16 mouse cellular contexts compared by ENCODE assay signal in the genomic region with DNA sequence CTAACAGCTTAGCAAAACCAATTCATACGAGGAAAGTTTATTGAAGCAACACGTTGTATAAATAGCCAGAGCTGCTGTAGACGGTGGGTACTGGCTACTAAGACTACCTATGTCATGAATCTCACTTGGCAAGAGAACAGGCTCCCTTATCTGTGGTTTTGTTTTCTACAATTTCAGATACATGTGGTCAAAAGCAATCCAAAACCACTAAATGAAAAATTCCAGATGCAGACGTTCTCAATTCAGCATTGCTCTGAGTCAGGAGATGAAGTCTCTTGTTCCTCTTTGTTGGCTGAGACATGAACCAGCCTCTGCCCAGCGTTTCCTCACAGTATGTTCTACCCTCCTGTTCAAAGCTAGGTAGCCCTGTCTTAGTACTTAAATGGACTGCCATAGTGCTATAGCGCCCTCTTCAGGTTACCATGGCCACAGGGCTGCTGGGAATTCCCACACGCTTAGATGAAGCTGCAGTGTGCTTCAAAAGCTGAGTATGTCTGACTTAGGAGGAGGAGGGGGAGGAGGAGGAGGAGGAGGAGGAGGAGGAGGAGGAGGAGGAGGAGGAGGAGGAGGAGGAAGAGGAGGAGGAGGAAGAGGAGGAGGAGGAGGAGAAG.
DNase-seq lines count a peak whose midpoint lies in the region; ATAC-seq and TF ChIP-seq lines count a peak whose summit lies in the region.
"Had no signal": no experiment of that assay in that cellular context is flagged by ENCODE, and none has a peak within 500 bp of the region (broad histone marks: within the 10 kb centered on the region; RNA-seq: fewer than 3 reads in every experiment).

No protein-coding gene starts in this region.

- 0 out of 2 replicates have a peak, but pooled peaks cover 5% of the 10 kb centered on the region for H3K4me1 ChIP-seq in heart, postnatal 0 days (ENCODE audit: control insufficient read depth, insufficient read depth)
- no peaks in the 10 kb centered on the region for H3K4me1 ChIP-seq in lung, embryonic 14.5 days (ENCODE audit: insufficient read depth)
- 0 out of 4 replicates have a peak, but pooled peaks cover 0 to 4% of the 10 kb centered on the region in 2 experiments for H3K4me1 ChIP-seq in CH12.LX (ENCODE audit: control insufficient read depth in 1 of 2, insufficient read depth in 2 of 2)
- H3K4me1 ChIP-seq: hindbrain, embryonic 15.5 days had no signal

- no peak overlapping the region for H3K27ac ChIP-seq in heart, postnatal 0 days (ENCODE audit: low read depth)
- H3K27ac ChIP-seq in lung, embryonic 14.5 days (ENCODE audit: low read depth) = no peak overlapping the region
- no peak overlapping the region for H3K27ac ChIP-seq in CH12.LX (ENCODE audit: insufficient read depth, low read depth)
- H3K27ac ChIP-seq: forebrain, embryonic 10.5 days; hindbrain, embryonic 15.5 days had no signal

- dilution Hi-C loops in CH12.LX (cut with MboI; ENCODE audit: extremely low pct_ligation_motif_present, extremely low pct_unique_long_range_greater_than_20kb, low sequenced_read_pairs) = no loop called here

- DNase-seq in heart, postnatal 0 days (ENCODE audit: low spot score) = no peak
- no peak for DNase-seq in heart, postnatal 25 days (ENCODE audit: low spot score)
- DNase-seq in lung, embryonic 14.5 days = peak; percentile 32
- no peak for DNase-seq in lung, postnatal 14 days
- peak; percentile 24 for DNase-seq in CH12.LX (ENCODE audit: extremely low read depth)
- DNase-seq in ZHBTc4 (ENCODE audit: low read depth, low spot score) = peak; percentile 44
- DNase-seq in spleen, adult 18-20 months = no peak
- DNase-seq in natural killer cell, adult 2 months (ENCODE audit: low spot score in 2 of 2) = no peak
- DNase-seq: cerebellum, adult 8-10 months; kidney, postnatal 14 days; layer of hippocampus, postnatal 36 days; left cerebral cortex, postnatal 4 days; lung, adult 18-20 months had no signal

- peak; percentile 36 for TF ChIP-seq RAD21 in CH12.LX (IDR thresholded peaks at IDR 0.05; ENCODE audit: low read depth, low read length)

- no peaks in the 10 kb centered on the region for H3K9me3 ChIP-seq in heart, postnatal 0 days (replicated peaks; ENCODE audit: control insufficient read depth, low read length)
- H3K9me3 ChIP-seq in lung, embryonic 14.5 days (ENCODE audit: low read depth, low read length) = no peaks in the 10 kb centered on the region
- H3K9me3 ChIP-seq in CH12.LX (replicated peaks; ENCODE audit: low read length) = no peaks in the 10 kb centered on the region
- H3K9me3 ChIP-seq: forebrain, embryonic 10.5 days; hindbrain, embryonic 15.5 days had no signal

- no peaks in the 10 kb centered on the region for H3K36me3 ChIP-seq in heart, postnatal 0 days (replicated peaks; ENCODE audit: control insufficient read depth, insufficient read depth, low read length)
- no peaks in the 10 kb centered on the region for H3K36me3 ChIP-seq in lung, embryonic 14.5 days (ENCODE audit: insufficient read depth)
- H3K36me3 ChIP-seq in CH12.LX (replicated peaks in 1 of 2; ENCODE audit: control insufficient read depth in 1 of 2, insufficient read depth in 1 of 2, low read length in 1 of 2) = no peaks in the 10 kb centered on the region
- H3K36me3 ChIP-seq: forebrain, embryonic 10.5 days; G1E; hindbrain, embryonic 15.5 days had no signal

- H3K9ac ChIP-seq in heart, postnatal 0 days (replicated peaks; ENCODE audit: low read depth, low read length) = no peak overlapping the region
- no peak overlapping the region for H3K9ac ChIP-seq in lung, embryonic 14.5 days
- no peak overlapping the region for H3K9ac ChIP-seq in CH12.LX (ENCODE audit: insufficient read depth, low read depth)
- H3K9ac ChIP-seq: hindbrain, embryonic 15.5 days had no signal

- TF ChIP-seq EP300 in heart, postnatal 0 days (IDR thresholded peaks at IDR 0.05; ENCODE audit: low read depth) = no peak
- TF ChIP-seq EP300 in CH12.LX (IDR thresholded peaks at IDR 0.05; ENCODE audit: low read length) = no peak

- TF ChIP-seq CTCF in heart, postnatal 0 days (IDR thresholded peaks at IDR 0.05; ENCODE audit: low read depth) = peak; percentile 36
- TF ChIP-seq CTCF in lung, embryonic 14.5 days (IDR thresholded peaks at IDR 0.05; ENCODE audit: low read depth) = peak; percentile 31
- peak in 1 of 2 experiments; percentile 47; a peak in 2 of 4 replicates for TF ChIP-seq CTCF in CH12.LX (conservative IDR thresholded peaks at IDR 0.05 in 1 of 2, IDR thresholded peaks at IDR 0.05 in 1 of 2; ENCODE audit: low read depth in 2 of 2, low read length in 2 of 2)

- no peak overlapping the region for H3K4me3 ChIP-seq in heart, postnatal 0 days (ENCODE audit: low read depth, low read length)
- no peak overlapping the region for H3K4me3 ChIP-seq in lung, embryonic 14.5 days (ENCODE audit: low read depth, low read length)
- H3K4me3 ChIP-seq in CH12.LX (replicated peaks in 1 of 3; ENCODE audit: low read depth in 2 of 3, low read length in 2 of 3, poor library complexity in 1 of 3) = no peak overlapping the region
- H3K4me3 ChIP-seq: forebrain, embryonic 10.5 days; hindbrain, embryonic 15.5 days had no signal

- no peak overlapping the region for H3K4me2 ChIP-seq in heart, postnatal 0 days (ENCODE audit: low read depth, low read length)
- H3K4me2 ChIP-seq in lung, embryonic 14.5 days = no peak overlapping the region
- H3K4me2 ChIP-seq in CH12.LX (ENCODE audit: insufficient read depth, low read depth, poor library complexity, severe bottlenecking) = no peak overlapping the region
- H3K4me2 ChIP-seq: hindbrain, embryonic 15.5 days had no signal

- 53% methylated on average over 7 of the region's 7 CpGs for WGBS in heart, postnatal 0 days
- whole genome bisulfite sequencing in lung, embryonic 14.5 days = 50% methylated on average over 7 of the region's 7 CpGs

- in situ Hi-C loops in CH12.LX (cut with MboI; ENCODE audit: low pct_ligation_motif_present, low pct_unique_long_range_greater_than_20kb, low sequenced_read_pairs) = no loop called here

- no peaks in the 10 kb centered on the region for H3K27me3 ChIP-seq in heart, postnatal 0 days (ENCODE audit: control insufficient read depth, insufficient read depth, low read length)
- H3K27me3 ChIP-seq in lung, embryonic 14.5 days (ENCODE audit: insufficient read depth, low read length) = no peaks in the 10 kb centered on the region
- peaks cover 5% of the 10 kb centered on the region for H3K27me3 ChIP-seq in CH12.LX (replicated peaks)

- H3K79me2 ChIP-seq in CH12.LX (replicated peaks; ENCODE audit: control insufficient read depth, extremely low read depth, insufficient read depth, poor library complexity, severe bottlenecking) = no peaks in the 10 kb centered on the region

- TF ChIP-seq POLR2A in CH12.LX (IDR thresholded peaks at IDR 0.05; ENCODE audit: low read depth, low read length) = no peak

- ATAC-seq in heart, postnatal 0 days (ENCODE audit: insufficient read depth, low read depth) = no peak
- ATAC-seq in lung, embryonic 14.5 days (ENCODE audit: insufficient read depth) = no peak

- intact Hi-C loops in heart, postnatal 25 days (cut with DNase I) = no loop called here

TF ChIP-seq in CH12.LX, 34 proteins besides CTCF, POLR2A, EP300 and RAD21:
- TF ChIP-seq TCF12 (IDR thresholded peaks at IDR 0.05; ENCODE audit: low read depth, low read length) (no peak), MEF2A (IDR thresholded peaks at IDR 0.05; ENCODE audit: borderline replicate concordance, low read depth, low read length) (no peak), JUN (IDR thresholded peaks at IDR 0.05; ENCODE audit: insufficient read depth, low read depth, low read length) (no peak), GABPA (IDR thresholded peaks at IDR 0.05; ENCODE audit: insufficient replicate concordance, low read depth, low read length) (no peak), ZMIZ1 (IDR thresholded peaks at IDR 0.05; ENCODE audit: low read depth, low read length) (no peak), PAX5 (IDR thresholded peaks at IDR 0.05; ENCODE audit: low read length) (no peak), MAX (IDR thresholded peaks at IDR 0.05; ENCODE audit: low read length) (no peak), JUND (conservative IDR thresholded peaks at IDR 0.05; ENCODE audit: low read depth, low read length) (no peak), MAFK (IDR thresholded peaks at IDR 0.05; ENCODE audit: insufficient replicate concordance, low read length) (no peak), SMC3 (IDR thresholded peaks at IDR 0.05; ENCODE audit: low read depth, low read length) (no peak; the same call in 1 of the 2 replicates), RCOR1 (conservative IDR thresholded peaks at IDR 0.05; ENCODE audit: low read depth, low read length) (no peak), MAZ (IDR thresholded peaks at IDR 0.05; ENCODE audit: low read depth, low read length) (no peak), ZKSCAN1 (IDR thresholded peaks at IDR 0.05; ENCODE audit: borderline replicate concordance, low read depth, low read length) (no peak), SIN3A (IDR thresholded peaks at IDR 0.05; ENCODE audit: low read length) (no peak)

Comparison
In these comparisons a context has a peak if more than half of its experiments do, and no peak if none do; other contexts are left out.
1. DNase-seq: peak in lung, embryonic 14.5 days (single experiment), CH12.LX (single experiment) and ZHBTc4 (single experiment); none in heart, postnatal 0 days (single experiment), heart, postnatal 25 days (single experiment), lung, postnatal 14 days (single experiment), spleen, adult 18-20 months (0 of 2) and natural killer cell, adult 2 months (0 of 2).